Mouse (Mus musculus) neural tube, embryonic 10.5 days (tissue): ENCODE data around the gene Hsd17b2.
A peak's percentile ranks its signal among the peaks of the same experiment; 100 is the strongest.
"Not testable (repeated sequence)": the region's sequence is repeated elsewhere in the genome, so short reads cannot be mapped to it uniquely, and the experiment has no call there.

Experiments used
- DNase-seq: peaks from one replicate; pipeline ENCODE4 v3.0.0-alpha.2; 2017; ENCODE audit warnings: low spot score; ENCODE audit errors: extremely low spot score

Hsd17b2 gene

DNA sequence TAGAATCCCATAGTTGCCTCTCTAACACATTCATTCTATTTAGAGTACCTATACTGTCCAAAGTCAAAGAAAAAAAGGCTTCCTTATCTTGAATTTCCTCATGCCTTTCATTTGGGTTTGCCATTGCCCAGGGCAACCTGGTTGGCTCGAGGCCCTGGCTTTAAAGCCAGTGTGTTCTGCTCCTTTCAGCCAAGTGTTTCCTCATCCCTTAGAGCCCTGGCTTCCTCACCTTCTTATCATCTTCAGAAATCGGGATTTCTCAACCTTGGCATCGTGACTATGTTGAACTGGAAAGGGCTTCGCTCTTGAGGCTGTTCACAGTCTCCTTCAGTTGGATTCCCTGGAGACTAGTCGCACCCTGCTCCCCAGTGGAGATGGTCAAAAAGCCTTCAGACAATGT is 12.9 kb downstream of the Hsd17b2 start:
- no peak for DNase-seq

GRCm38 (mm10) chr8:117715896-117716295 is 14.2 kb downstream of the Hsd17b2 start:
- no peak for DNase-seq

GRCm38 (mm10) chr8:117718152-117718860 is 16.6 kb downstream of the Hsd17b2 start:
- DNase-seq: no peak

GRCm38 (mm10) chr8:117726467-117726866 is 24.8 kb downstream of the Hsd17b2 start:
- DNase-seq: no peak

GRCm38 (mm10) chr8:117727561-117727960 is 25.9 kb downstream of the Hsd17b2 start:
- DNase-seq: no peak

GRCm38 (mm10) chr8:117728234-117728633 is 26.5 kb downstream of the Hsd17b2 start:
- DNase-seq: no peak

DNA sequence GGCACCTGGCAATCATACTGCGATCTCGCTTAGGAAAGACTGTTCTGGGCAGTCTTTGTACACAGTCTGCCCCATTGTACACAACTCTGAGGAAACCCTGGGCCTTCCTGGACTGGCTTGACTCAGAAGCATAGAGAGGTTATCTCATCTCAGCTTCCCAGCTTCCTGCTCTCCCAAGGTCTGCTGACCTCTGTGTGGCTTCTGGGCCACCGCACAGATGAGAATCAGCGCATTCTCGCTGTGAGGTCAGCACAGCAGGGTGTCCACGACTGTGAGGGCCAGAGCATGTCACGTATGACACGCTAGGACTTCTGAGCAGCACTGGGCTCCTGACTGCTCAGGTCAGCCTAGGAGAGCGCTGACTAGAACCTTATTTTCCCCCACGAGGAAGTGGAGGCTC is 29.3 kb downstream of the Hsd17b2 start:
- peak; percentile 15 for DNase-seq

DNA sequence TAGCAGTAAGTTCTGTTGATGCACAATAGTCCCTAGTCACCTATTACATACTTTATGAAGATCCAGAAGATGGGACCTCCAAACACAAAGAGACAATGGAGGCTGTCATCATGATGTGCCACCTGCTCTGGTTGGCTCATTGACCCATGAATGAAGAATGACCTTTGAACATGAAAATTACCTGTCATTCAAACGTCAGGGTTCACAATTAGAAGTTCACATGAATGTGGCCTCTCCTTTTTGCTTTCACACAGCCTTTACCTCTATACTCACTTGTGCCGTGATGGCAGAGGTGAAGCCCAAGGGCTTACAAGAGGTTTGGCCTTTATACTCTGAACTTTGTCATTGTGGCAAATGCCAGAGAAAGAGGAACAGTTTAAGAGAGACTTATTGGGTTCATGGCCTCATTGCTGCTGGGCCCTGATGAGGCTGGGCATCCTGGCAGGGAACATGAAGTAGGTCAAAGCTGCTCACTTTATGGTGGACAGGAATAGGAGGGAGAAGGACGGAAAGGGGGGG is 35.0 kb downstream of the Hsd17b2 start:
- no peak for DNase-seq

DNA sequence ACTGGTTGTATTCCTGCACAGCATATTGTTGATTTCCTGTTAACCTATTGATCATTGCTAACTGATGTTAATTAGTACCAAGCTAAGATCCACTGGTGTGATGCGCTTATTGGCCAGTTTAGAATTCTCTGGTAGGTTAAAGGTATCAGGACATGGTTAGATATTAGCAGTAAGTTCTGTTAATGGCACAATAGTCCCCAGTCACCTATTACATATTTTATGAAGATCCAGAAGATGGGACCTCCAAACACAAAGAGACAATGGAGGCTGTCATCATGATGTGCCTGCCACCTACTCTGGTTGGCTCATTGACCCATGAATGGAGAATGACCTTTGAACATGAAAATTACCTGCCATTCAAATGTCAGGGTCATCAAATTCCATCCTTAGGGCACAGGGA is 36.5 kb downstream of the Hsd17b2 start:
- not testable (repeated sequence) for DNase-seq

GRCm38 (mm10) chr8:117740387-117740998 is 38.8 kb downstream of the Hsd17b2 start:
- no peak for DNase-seq

DNA sequence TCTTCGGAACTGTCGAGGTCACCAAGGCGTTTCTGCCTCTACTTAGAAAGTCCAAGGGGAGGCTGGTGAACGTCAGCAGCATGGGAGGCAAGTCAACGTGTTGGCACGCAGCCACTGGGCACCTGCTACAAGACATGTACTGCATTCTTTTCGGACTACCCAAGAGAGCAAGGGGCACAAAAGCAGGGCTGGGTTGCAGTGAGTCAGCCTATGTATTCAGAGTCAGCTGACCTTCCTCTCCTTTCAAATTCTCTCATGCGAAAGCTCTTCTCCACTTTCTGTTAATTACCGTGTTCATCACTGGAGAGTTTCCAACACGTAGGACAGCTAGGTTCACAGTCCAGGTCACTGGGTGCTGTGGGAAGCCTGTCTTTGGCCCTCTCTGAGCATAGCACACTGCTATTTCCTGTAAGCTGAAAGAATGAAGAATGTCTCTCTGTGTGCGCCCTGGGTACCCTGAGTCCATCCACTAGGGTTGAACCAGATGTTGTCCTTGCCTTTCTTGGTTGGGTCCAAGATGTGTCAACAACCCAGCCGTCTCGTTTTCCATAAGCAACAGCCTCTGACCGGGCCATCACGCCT is 40.8 kb downstream of the Hsd17b2 start:
- no peak for DNase-seq

DNA sequence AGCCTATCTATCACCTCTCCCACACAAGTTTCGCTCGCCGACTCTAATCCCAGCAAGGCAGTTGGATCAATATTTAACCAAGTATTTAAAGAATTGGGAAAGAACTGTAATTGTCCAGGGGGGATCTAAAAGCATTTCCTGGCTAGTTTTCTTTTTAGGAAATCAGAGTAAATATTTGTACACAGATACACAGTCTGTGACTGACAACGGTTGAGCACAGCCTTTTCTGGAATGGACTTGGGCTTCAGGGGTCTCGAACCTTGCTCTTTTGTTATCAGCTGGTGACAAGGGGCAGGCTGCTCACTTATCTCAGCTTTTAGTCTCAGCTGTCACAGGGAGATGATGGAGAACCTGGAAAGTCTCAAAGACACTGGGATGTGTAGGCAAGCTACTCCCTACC is 44.9 kb downstream of the Hsd17b2 start:
- no peak for DNase-seq

GRCm38 (mm10) chr8:117747428-117747827 is 45.7 kb downstream of the Hsd17b2 start:
- DNase-seq: no peak

DNA sequence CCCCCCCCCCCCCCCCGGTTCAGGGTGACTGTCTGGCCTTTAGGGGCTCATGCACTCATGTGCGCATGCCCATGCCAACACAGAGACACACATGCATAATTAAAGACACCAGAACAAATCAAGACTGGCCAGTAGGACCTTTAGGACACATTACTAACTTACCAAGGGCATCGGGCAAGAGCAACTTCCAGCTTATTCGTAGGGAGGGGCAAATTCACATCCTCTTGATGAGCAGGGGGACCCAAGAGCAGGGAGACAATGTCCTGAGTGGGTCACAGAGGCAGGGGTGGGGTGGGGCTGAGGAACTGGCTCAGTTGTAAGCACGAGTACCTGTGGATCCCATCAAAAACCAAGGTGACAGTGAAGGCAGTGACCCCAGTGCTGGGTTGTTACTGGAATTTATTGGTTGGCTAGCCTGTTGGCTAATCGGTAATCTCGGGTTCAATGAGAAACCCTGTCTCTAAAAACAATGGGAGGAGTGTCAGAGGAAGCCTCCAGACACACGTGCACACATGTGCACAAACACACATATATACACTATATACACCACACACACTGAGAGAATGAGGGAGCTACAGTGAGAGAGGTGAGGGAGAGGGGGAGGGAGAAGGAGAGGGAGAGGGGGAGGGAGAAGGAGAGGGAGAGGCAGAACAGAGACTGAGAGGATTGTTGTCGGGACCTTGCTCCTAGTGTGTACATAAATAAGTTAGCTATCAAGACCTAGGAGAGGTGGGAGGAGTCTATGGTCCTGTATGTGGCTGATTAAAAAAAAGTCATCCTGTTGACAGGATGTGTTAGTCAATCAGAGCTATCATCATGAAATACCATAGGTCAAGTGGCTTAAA is 46.4 kb downstream of the Hsd17b2 start:
- DNase-seq: no peak

GRCm38 (mm10) chr8:117749436-117749835 is 47.7 kb downstream of the Hsd17b2 start:
- no peak for DNase-seq

GRCm38 (mm10) chr8:117757900-117758299 is 56.2 kb downstream of the Hsd17b2 start:
- DNase-seq: no peak

- no peak for DNase-seq
Observed at GRCm38 (mm10) chr8:117762776-117763175, 61.1 kb downstream of the Hsd17b2 start.

DNA sequence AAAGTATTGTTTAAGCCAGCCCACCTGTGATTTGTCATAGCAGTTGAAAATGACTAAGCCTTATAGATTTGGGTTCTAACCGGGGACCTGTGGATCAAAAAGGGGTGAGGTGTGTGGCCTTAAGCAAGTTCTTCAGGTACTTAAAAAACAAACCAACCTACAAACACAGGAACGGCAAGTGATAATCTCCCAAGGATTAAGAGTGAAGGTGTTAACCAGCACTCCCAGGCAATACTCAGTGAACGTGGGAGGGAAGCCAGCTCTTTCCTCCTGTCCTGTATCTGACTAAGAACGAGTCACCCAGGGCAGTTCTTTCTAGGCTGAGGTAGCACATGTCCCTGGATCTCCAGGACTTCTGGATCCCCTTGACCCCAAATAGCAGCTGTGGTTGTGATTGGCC is 62.9 kb downstream of the Hsd17b2 start:
- no peak for DNase-seq

DNA sequence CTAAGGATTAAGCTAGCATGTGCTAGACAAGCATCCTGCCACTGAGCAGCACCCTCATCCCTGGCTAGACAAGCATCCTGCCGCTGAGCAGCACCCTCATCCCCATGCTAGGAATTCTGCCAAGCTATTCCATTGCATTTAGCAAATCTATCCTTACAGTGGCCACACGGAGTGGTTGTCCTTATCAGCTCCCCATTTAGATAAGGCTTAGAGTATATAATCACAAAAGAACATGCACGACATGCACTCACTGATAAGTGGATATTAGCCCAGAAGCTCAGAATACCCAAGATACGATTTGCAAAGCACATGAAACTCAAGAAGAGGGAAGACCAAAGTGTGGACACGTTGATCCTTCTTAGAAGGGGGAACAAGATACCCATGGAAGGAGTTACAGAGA is 64.2 kb downstream of the Hsd17b2 start:
- no peak for DNase-seq

DNA sequence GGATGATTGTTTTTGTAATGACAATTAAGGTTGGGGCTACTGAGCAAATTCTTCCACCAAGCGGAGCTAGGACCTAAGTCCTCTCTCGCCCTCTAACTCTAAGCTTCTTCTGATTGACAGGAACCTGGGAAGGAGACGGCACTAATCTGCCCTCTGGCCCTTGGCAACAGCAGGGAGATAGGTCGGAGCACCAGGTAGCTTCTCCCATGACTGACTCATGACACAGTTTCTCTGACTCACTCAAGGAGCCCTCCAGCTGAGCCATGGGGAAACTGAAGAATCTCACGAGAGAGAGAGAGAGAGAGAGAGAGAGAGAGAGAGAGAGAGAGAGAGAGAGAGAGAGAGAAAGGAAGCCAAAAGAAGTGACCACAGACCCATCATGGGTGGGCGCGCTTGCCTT is 67.3 kb downstream of the Hsd17b2 start:
- DNase-seq: no peak

- no peak for DNase-seq
Observed at GRCm38 (mm10) chr8:117771115-117771836, 69.6 kb downstream of the Hsd17b2 start.
